Mouse (Mus musculus) limb, embryonic 14.5 days (tissue): ENCODE measurements at regions not wholly inside any gene's neighbourhood (a gene's known extent, or its start where the extent isn't known, plus 50 kb on each side); places are given as distances from the start of the nearest gene placed in this dataset.

Experiments
- ATAC-seq: fragments of 200-750 bp; cut with Nextera tagmentation; 2 replicates; pipeline ENCODE4 v1.8.0; 2017; ENCODE audit warnings: low read depth, moderate number of reproducible peaks, moderate TSS enrichment; ENCODE audit not compliant: low FRiP score
- DNase-seq: peaks from one replicate; pipeline ENCODE4 v3.0.0-alpha.2; 2015; ENCODE audit warnings: low spot score
- H3K27ac ChIP-seq: fragments of 300-500 bp; sonication (generic); replicated peaks from 2 replicates; pipeline ENCODE4 v1.5.1; 2014; ENCODE audit warnings: low read depth, mild to moderate bottlenecking, low read length, moderate library complexity, mixed read lengths
- H3K27me3 ChIP-seq: fragments of 300-500 bp; sonication (generic); 2 replicates; pipeline ENCODE4 v1.6.1; 2014; ENCODE audit warnings: low read length, mixed read lengths; ENCODE audit not compliant: control insufficient read depth, insufficient read depth
- H3K36me3 ChIP-seq: fragments of 300-500 bp; sonication (generic); 2 replicates; pipeline ENCODE4 v1.6.1; 2014; ENCODE audit warnings: mild to moderate bottlenecking, low read length, moderate library complexity, mixed read lengths; ENCODE audit not compliant: control insufficient read depth, insufficient read depth
- H3K4me1 ChIP-seq: fragments of 300-500 bp; sonication (generic); 2 replicates; pipeline ENCODE4 v1.6.1; 2014; ENCODE audit warnings: antibody characterized with exemption, low read length, mixed read lengths; ENCODE audit not compliant: control insufficient read depth, insufficient read depth
- H3K4me2 ChIP-seq: fragments of 300-500 bp; sonication (generic); replicated peaks from 2 replicates; pipeline ENCODE4 v1.6.1; 2014; ENCODE audit warnings: low read depth, mild to moderate bottlenecking, low read length, moderate library complexity; ENCODE audit not compliant: severe bottlenecking
- H3K4me3 ChIP-seq: fragments of 300-500 bp; sonication (generic); replicated peaks from 2 replicates; pipeline ENCODE4 v1.5.1; 2014; ENCODE audit warnings: low read length
- H3K9ac ChIP-seq: fragments of 300-500 bp; sonication (generic); 2 replicates; pipeline ENCODE4 v1.6.1; 2014; ENCODE audit warnings: mild to moderate bottlenecking, low read depth, low read length, moderate library complexity; ENCODE audit not compliant: severe bottlenecking
- H3K9me3 ChIP-seq: fragments of 300-500 bp; sonication (generic); 2 replicates; pipeline ENCODE4 v1.6.1; 2016; ENCODE audit warnings: low read length; ENCODE audit not compliant: control insufficient read depth
- POLR2A ChIP-seq: fragments of 200-500 bp; IDR thresholded peaks from 2 replicates; pipeline ENCODE4 v1.8.0; 2012; ENCODE audit warnings: inconsistent platforms, mild to moderate bottlenecking, moderate library complexity, borderline replicate concordance; ENCODE audit not compliant: insufficient read depth, insufficient read length; ENCODE audit errors: extremely low read depth
- WGBS: fragments of 180-500 bp; shearing (Covaris S2); extraction: QIAGEN DNeasy Blood & Tissue Kit; methylation state at CpG from one replicate; pipeline ENCODE4 v1.1.7; 2014; 5-methylcytosine and 5-hydroxymethylcytosine counted together

- no peak overlapping the region for H3K27ac ChIP-seq
- no peaks in the 10 kb centered on the region for H3K27me3 ChIP-seq
- no peak for DNase-seq
- H3K9me3 ChIP-seq: no peaks in the 10 kb centered on the region
- H3K4me1 ChIP-seq: no peaks in the 10 kb centered on the region
- H3K9ac ChIP-seq: no peak overlapping the region
- H3K4me3 ChIP-seq: no peak overlapping the region
- no peak for ATAC-seq
- H3K36me3 ChIP-seq: no peaks in the 10 kb centered on the region
- no peak for TF ChIP-seq POLR2A
- H3K4me2 ChIP-seq: no peak overlapping the region
- WGBS: 70% methylated on average over 3 of the region's 3 CpGs
Measured at GRCm38 (mm10) chr14:118338071-118338470, 71.3 kb downstream of the Gm9376 start.

GRCm38 (mm10) chr14:118362931-118363330, 96.2 kb downstream of the Gm9376 start:
- Histone ChIP-seq H3K36me3 (no peaks in the 10 kb centered on the region), H3K4me3 (peak overlapping the region; percentile 29), H3K9ac (0 out of 2 replicates have a peak overlapping the region, but pooled peaks have one; percentile 25), H3K4me1 (peaks cover 7% of the 10 kb centered on the region), H3K27ac (no peak overlapping the region), H3K9me3 (no peaks in the 10 kb centered on the region), H3K27me3 (peaks cover 37% of the 10 kb centered on the region; the same call in 1 of the 2 replicates), H3K4me2 (peak overlapping the region; percentile 49)
- DNase-seq: no peak
- TF ChIP-seq POLR2A: no peak
- WGBS: 12% methylated on average over 11 of the region's 11 CpGs
- ATAC-seq: no peak

- Histone ChIP-seq H3K4me3 (peak overlapping the region; percentile 29), H3K27ac (no peak overlapping the region), H3K36me3 (no peaks in the 10 kb centered on the region), H3K4me1 (peaks cover 7% of the 10 kb centered on the region), H3K4me2 (peak overlapping the region; percentile 49), H3K27me3 (peaks cover 37% of the 10 kb centered on the region; the same call in 1 of the 2 replicates), H3K9me3 (no peaks in the 10 kb centered on the region), H3K9ac (peak overlapping the region; percentile 25; the same call in 1 of the 2 replicates)
- 9% methylated on average over 21 of the region's 21 CpGs for WGBS
- TF ChIP-seq POLR2A: no peak
- DNase-seq (peak; percentile 19), ATAC-seq (no peak)
Measured at GRCm38 (mm10) chr14:118363391-118363821, 96.6 kb downstream of the Gm9376 start.

- DNase-seq (no peak), ATAC-seq (no peak)
- TF ChIP-seq POLR2A: no peak
- Histone ChIP-seq H3K4me1 (peaks cover 7% of the 10 kb centered on the region), H3K9me3 (no peaks in the 10 kb centered on the region), H3K4me3 (no peak overlapping the region), H3K4me2 (no peak overlapping the region), H3K27ac (no peak overlapping the region), H3K27me3 (peaks cover 48% of the 10 kb centered on the region; the same call in 1 of the 2 replicates), H3K36me3 (no peaks in the 10 kb centered on the region), H3K9ac (no peak overlapping the region)
- 77% methylated on average over 4 of the region's 4 CpGs for WGBS
Measured at GRCm38 (mm10) chr14:118366522-118366921, 99.8 kb downstream of the Gm9376 start.

GRCm38 (mm10) chr14:118368619-118369431, 102.1 kb downstream of the Gm9376 start:
- no peak for TF ChIP-seq POLR2A
- Histone ChIP-seq H3K9ac (no peak overlapping the region), H3K36me3 (no peaks in the 10 kb centered on the region), H3K4me3 (no peak overlapping the region), H3K4me1 (no peaks in the 10 kb centered on the region), H3K27ac (no peak overlapping the region), H3K4me2 (no peak overlapping the region), H3K9me3 (no peaks in the 10 kb centered on the region), H3K27me3 (peaks cover 39% of the 10 kb centered on the region; the same call in 1 of the 2 replicates)
- no peak for ATAC-seq
- DNase-seq: no peak
- WGBS: 20% methylated on average over 9 of the region's 9 CpGs
